Mouse (Mus musculus): ENCODE measurements at regions not wholly inside any gene's neighbourhood (a gene's known extent, or its start where the extent isn't known, plus 50 kb on each side); places are given as distances from the start of the nearest gene placed in this dataset.

GRCm38 (mm10) chr13:44285881-44286280 lies 443.4 kb upstream of the Jarid2 start:
- intact Hi-C loops (cut with DNase I), result no loop called here
- DNase-seq (ENCODE audit: extremely low spot score in 1 of 2, low spot score in 2 of 2), result no peak

DNA sequence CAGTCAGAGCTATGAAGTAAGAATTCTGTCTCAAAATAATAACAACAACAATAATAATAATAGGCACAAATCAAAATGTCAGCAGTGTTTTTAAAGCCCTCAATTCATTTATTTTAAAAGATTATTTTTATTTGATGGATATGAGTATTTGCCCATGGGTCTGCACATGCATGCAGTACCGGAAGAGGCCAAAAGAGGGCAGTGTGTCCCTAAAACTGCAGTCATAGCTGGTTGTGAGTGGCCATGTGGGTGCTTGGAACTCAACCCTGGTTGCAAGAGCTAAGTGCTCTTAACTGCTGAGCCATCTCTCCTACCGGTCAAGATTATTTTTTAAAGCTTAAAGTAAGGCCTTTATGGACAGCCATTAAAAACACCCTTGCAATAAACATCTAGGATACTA lies 439.1 kb upstream of the Jarid2 start:
- intact Hi-C loops (cut with DNase I), result no loop called here
- DNase-seq (ENCODE audit: extremely low spot score in 1 of 2, low spot score in 2 of 2), result no peak

DNA sequence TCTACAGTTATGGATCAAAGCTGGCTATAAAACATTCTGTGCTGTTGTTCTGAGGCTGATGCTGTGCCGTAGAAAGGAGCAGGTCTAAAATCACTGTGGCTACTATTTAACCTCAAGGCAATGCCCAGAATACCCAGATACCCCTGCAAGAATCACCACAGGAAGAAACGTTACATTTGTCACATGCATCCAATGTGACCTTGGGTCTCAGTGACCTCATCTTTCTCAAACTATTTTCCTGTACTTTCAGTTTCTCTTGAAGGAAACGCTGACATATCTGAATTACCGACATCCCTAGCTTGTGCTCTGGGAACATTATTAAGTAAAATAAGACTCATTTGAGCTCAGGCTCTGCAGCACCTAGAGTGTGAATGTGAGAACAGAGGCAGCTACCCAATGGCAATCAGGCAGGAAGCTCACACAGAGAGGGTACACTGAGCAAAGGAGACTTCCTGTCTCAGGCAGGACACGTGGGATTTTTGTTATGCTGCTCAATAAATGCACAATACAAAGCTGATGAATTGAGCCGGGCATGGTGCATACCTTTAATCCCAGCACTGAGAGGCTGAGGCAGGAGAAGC lies 436.7 kb upstream of the Jarid2 start:
- intact Hi-C loops (cut with DNase I), result no loop called here
- no peak for DNase-seq (ENCODE audit: extremely low spot score in 1 of 2, low spot score in 2 of 2)

- intact Hi-C loops (cut with DNase I), result no loop called here
- peak; percentile 68 to 75 for DNase-seq (ENCODE audit: extremely low spot score in 1 of 2, low spot score in 2 of 2)
Measured at GRCm38 (mm10) chr13:44293736-44294416, 435.4 kb upstream of the Jarid2 start.

DNA sequence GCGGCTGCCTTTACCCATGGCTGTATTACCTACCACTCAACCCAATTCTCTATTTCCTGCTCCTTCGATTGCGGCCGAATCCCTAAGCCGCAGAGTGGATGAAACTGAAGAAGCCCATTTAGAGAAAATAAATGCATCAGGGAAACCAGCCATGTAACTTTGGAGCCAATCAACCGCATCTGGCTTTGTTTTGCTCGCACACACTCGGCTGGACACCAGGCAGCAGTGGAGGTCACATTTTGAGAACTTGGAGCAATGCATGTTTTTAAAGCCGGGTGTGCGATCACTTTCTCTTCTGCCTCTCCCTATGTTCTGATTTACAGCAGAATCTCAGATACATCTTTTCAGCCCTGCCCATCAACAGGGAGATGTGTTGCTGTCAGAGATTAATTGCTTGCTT lies 433.7 kb upstream of the Jarid2 start:
- intact Hi-C loops (cut with DNase I), result no loop called here

DNA sequence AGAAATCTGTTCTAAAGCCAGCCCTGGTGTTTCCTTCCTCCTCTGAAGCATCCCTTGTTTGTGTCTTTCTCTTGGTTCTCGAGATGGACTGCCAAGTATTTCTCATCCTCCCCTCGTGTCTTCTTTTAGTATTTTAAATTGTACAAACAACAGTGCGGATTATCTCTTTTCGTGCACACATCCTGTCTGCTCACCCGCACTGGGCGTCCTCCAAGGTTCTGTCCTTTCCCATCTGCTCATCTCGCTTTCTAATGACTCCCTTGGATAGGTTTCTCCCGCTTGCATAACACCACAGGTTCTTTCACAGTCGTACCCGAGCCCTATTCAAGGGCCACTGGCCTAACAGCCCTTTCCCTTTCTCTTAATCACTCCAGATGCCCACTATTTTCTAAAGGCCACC lies 428.7 kb upstream of the Jarid2 start:
- intact Hi-C loops (cut with DNase I), result no loop called here
- DNase-seq (ENCODE audit: extremely low spot score in 1 of 2, low spot score in 2 of 2), result no peak

More for the DNA sequence above, 433.7 kb upstream of the Jarid2 start:
- no peak for DNase-seq (ENCODE audit: extremely low spot score in 1 of 2, low spot score in 2 of 2)

GRCm38 (mm10) chr13:44301215-44301614 lies 428.1 kb upstream of the Jarid2 start:
- intact Hi-C loops (cut with DNase I), result no loop called here
- no peak for DNase-seq (ENCODE audit: extremely low spot score in 1 of 2, low spot score in 2 of 2)

DNA sequence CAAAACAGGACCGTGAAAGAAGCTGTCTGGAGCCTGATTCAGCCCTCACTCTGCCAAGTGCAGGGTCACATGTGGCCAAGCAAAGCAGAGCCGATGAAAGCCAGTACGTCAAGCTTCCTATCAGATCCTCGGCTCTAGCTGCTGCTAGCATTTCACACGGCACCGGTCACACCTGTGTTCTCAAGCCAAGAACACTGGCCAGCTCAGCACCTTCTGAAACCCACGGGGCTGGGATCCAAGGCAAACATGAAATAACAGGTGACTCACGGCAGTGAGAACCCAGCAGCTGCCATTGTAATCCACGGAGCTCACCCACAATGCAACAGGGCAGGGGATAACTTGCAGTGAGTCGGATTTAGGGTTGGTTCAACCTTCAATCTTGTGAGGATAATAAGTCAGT lies 427.3 kb upstream of the Jarid2 start:
- intact Hi-C loops (cut with DNase I), result no loop called here
- no peak for DNase-seq (ENCODE audit: extremely low spot score in 1 of 2, low spot score in 2 of 2)

- intact Hi-C loops (cut with DNase I), result no loop called here
- no peak for DNase-seq (ENCODE audit: extremely low spot score in 1 of 2, low spot score in 2 of 2)
Measured at GRCm38 (mm10) chr13:44305134-44305991, 423.9 kb upstream of the Jarid2 start.

- intact Hi-C loops (cut with DNase I), result no loop called here
- DNase-seq (ENCODE audit: extremely low spot score in 1 of 2, low spot score in 2 of 2), result peak in 1 of 2 experiments; percentile 56
Measured at GRCm38 (mm10) chr13:44306275-44307050, 422.8 kb upstream of the Jarid2 start.

GRCm38 (mm10) chr13:44308227-44308626 lies 421.0 kb upstream of the Jarid2 start:
- intact Hi-C loops (cut with DNase I), result no loop called here
- no peak for DNase-seq (ENCODE audit: extremely low spot score in 1 of 2, low spot score in 2 of 2)

- intact Hi-C loops (cut with DNase I), result no loop called here
Measured at GRCm38 (mm10) chr13:44312237-44312636, 417.0 kb upstream of the Jarid2 start.

DNA sequence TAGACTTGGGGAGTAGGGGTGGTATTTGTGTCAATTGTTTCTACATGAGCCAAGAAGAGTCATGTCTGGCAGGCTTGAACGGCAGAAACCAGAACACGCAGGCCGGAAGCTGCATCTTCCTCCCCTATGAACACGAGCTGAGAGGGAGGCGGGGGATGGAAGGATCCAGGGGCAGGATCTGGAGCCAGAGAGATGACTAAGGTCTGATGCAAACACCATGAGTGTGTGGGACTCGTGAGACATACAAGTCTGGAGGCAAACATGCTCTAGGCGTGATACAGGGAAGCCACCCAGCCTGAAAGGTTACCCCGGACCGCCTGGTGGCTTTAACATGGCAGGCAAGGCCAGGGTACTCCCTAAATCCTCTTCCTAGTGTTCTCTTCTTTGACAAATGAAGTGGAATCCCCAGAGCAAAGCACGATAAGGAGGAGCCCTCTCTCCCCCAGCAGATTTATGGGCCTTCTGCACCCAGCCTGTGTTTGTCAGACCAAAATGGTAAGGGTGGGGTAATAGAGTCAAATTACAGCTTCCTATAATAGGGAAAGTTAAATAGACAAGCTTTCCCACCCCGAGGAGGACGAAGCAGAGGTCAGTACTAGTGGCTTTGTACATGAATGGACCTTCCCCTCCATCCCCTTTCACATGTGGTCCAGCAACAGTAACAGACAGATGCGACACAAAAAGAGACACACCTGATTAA lies 412.4 kb upstream of the Jarid2 start:
- intact Hi-C loops (cut with DNase I), result no loop called here

More at GRCm38 (mm10) chr13:44312237-44312636, 417.0 kb upstream of the Jarid2 start:
- no peak for DNase-seq (ENCODE audit: extremely low spot score in 1 of 2, low spot score in 2 of 2)

GRCm38 (mm10) chr13:44317596-44317995 lies 411.7 kb upstream of the Jarid2 start:
- intact Hi-C loops (cut with DNase I), result no loop called here
- DNase-seq (ENCODE audit: extremely low spot score in 1 of 2, low spot score in 2 of 2), result no peak

More for the DNA sequence above, 412.4 kb upstream of the Jarid2 start:
- DNase-seq (ENCODE audit: extremely low spot score in 1 of 2, low spot score in 2 of 2), result no peak

- DNase-seq (ENCODE audit: extremely low spot score in 1 of 2, low spot score in 2 of 2), result no peak
- intact Hi-C loops (cut with DNase I), result no loop called here
Measured at GRCm38 (mm10) chr13:44319101-44319500, 410.2 kb upstream of the Jarid2 start.

DNA sequence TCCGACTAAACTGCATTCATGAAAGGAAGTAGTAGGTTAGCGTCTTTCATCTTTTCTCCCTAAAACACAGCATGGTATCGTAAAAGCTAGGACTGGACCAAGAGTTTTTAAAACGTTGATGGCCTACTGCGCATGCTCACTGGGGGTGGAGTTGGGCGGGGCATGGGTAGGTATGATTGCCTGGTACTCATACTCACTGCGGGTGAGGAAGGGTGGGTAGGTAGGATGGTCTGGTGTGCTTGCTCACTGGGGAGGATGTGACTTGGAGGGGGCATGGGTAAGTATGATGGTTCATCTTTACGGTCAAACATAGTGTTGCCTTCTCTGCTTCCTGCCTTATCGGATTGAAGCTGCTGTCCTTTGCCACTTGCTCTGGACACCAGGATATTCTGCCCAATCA lies 409.8 kb upstream of the Jarid2 start:
- intact Hi-C loops (cut with DNase I), result no loop called here
- no peak for DNase-seq (ENCODE audit: extremely low spot score in 1 of 2, low spot score in 2 of 2)

- intact Hi-C loops (cut with DNase I), result no loop called here
- no peak for DNase-seq (ENCODE audit: extremely low spot score in 1 of 2, low spot score in 2 of 2)
Measured at GRCm38 (mm10) chr13:44320311-44320710, 409.0 kb upstream of the Jarid2 start.

GRCm38 (mm10) chr13:44321009-44321596 lies 408.2 kb upstream of the Jarid2 start:
- no peak for DNase-seq (ENCODE audit: extremely low spot score in 1 of 2, low spot score in 2 of 2)
- intact Hi-C loops (cut with DNase I), result no loop called here

Measured in left cerebral cortex, postnatal 10 days (tissue).